Mouse (Mus musculus) retina, postnatal 7 days (tissue): ENCODE measurements around the gene Casc3.

Experiments used
- DNase-seq: peaks from one replicate; pipeline ENCODE4 v3.0.0-alpha.2; 2012; ENCODE audit warnings: low read depth, low spot score

The Casc3 gene

GRCm38 (mm10) chr11:98804605-98805004, at the start of gene Casc3:
Gene Casc3, plus strand, starts transcription at chr11:98804905.
- no peak for DNase-seq

DNA sequence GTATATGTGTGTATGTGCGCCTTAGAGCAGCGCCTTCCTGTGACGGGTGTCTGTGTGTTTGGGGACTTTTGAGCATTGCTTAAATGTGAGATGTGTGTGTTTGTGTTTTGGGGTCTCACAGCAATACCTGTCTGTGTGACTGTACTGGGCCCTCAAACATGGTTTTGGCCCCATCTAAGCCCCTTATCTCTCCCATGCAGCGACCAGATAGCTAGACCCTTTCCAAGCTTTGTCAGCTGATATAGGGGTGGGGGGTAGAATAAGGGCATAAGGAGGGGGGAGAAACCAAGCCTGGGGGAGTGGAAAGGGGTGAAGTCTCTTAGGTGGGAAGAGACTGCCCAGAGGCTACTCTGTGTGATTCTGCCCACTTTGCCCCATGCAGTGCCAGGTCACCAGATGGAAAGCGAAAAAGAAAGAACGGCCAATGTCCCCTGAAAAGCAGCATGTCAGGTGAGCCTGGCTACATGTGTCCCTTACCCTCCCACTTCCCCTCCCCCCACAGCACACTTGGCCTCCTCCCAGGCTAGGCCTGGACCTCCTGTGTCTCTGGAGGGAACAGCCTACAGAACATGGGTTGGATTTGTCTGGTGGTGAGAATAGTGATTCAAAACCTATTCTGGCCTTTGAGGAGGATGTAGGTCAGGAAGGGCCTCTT, 48.9 kb upstream of the Casc3 start:
- DNase-seq: no peak

DNA sequence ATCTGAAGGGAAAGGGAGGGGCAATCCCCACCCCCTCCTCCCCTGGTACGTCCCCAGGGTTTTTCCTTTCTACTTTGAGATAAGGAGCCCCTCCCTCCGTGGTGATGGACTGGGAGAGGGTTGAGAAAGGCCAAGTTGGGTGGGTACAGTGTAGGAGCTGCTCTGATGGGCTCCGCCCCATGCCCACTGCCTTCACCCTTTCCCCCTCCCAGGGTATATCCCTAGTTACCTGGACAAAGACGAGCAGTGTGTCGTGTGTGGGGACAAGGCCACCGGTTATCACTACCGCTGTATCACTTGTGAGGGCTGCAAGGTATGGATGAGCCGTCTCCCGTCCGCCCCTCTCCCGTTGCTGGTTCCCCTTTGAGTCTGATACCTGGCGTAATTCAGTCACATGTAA, 48.0 kb upstream of the Casc3 start:
- DNase-seq: no peak

- DNase-seq: no peak
Observed at GRCm38 (mm10) chr11:98761939-98762338, 42.8 kb upstream of the Casc3 start.

DNA sequence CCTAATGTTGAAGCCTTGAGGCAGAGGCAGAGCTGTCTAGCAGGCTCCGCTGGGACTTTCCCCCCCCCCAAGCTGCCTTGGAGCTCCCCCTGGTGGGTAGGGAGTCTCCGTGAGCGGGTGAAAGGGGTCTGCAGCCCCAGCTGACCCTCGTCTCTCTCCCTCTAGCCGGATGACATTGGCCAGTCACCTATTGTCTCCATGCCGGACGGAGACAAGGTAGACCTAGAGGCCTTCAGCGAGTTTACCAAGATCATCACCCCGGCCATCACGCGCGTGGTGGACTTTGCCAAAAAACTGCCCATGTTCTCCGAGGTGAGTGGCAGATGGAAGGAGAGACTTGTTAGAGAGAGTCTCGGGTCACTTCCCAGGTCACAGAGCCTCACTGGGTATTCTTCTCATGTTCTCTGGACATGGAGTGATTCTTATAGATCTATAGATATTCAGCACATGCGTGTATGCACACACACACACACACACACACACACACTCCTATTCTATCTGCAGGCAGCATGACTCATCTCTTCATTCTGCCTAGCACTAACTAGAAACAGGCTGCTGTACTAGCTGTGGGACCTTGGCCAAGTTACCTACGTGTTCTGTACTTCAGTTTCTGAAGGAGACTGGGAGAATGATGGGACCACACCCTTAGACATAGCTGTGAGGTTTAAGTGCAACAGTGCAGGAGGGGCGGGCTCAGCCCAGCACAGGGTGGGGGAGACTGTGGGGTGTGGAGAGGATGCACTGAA, 41.8 kb upstream of the Casc3 start:
- no peak for DNase-seq

GRCm38 (mm10) chr11:98763502-98763861, 41.2 kb upstream of the Casc3 start:
- DNase-seq: no peak

- DNase-seq: no peak
Observed at GRCm38 (mm10) chr11:98764091-98764490, 40.6 kb upstream of the Casc3 start.

GRCm38 (mm10) chr11:98764746-98765145, 40.0 kb upstream of the Casc3 start:
- no peak for DNase-seq

DNA sequence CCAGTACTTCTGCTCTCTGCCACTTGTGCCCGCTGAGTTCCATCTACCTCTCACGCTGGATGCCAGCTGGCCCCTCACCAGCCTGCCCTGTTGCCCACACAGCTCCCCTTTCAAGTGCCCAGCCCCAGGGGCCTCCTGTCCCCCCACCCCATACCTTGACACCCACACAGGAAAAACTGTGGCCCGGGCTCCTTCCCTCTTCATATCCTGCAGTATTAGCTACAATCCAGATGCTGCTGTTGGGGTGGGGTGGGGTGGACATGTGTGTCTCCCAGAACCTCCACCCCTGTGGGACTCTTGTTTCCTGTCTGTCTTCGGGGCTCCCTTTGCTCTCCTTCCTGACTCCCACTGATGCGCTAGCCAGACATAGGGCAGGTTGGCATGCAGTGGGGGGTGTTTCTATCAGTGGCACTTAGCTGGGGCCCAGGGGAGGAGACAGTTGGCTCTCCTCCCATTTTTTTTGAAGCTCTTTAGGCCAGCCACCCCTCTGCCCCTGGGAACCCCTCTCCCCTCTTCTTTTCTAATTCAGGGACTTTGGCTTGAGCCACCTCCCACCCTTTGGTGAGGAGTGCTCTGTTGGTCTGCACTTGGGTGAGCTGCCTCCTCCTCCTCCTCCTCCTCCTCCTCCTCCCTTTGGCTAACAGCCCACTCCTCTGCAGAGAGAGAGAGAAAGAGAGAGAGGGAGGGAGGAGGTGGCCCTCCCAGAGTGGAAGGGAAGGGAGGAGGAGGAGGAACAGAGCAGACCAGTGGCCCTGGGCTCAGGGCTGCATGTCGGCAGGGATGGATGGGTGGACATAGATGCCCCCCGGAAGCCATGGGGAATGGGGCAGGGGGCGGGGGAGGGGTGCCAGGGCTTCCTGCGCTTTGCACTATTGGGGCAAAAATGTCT, 39.0 kb upstream of the Casc3 start:
- DNase-seq: no peak

DNA sequence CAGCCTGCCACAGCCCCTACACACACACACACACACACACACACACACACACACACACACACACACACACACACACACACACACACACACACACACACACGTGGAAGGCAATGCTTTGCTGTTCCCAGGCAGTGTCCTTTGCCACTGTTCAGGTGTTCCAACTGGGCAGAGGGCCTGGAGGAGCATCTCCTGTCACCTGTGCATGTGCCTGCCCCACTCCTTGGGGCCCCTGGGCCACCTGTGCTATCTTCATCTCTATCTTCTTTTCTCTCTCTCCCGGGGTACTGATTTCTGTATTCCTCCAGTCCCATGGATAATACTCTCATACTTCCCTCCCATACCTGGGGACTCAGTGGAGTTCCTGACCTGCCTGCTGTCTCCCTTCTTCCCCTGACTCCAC, 38.4 kb upstream of the Casc3 start:
- DNase-seq: no peak

DNA sequence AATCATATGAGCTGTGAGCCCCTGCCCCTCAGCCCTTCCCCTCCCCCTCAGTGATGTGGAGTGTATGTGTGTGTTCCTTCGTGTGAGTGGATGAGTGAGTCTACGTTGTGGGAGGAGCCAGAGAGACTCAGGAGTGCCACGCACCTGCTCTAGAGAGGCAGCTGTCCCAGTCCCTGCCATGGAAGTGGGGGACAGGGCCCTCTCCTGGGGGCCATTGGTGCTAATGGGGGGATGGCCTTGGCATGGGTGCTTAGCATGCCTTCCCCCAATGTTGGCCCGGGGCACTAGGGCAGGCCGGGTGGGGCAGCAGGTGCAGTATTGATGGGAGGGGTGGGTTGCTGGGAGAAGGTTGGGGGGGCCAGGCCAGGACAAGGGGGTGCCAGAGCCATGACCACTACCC, 37.9 kb upstream of the Casc3 start:
- no peak for DNase-seq

DNA sequence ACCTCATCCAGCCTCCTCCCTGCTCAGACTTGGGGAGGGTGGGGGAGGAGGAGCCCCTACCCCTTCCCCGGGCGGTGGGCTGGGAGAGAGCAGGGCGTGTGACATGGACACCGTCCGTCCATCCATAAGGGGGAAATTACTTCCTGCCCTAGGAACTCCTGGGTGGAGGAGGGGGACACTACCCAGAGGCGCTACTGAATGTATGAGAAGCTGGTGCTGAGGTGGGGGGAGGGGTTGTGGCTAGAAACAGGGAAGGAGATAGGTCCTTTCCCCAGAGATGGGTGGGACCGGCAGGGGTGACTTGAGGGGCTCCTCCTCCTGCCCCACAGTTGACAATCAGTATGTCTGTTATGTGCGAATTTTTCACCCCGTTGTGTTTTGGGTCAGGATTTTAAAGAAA, 37.4 kb upstream of the Casc3 start:
- no peak for DNase-seq

GRCm38 (mm10) chr11:98767713-98768112, 37.0 kb upstream of the Casc3 start:
- no peak for DNase-seq

DNA sequence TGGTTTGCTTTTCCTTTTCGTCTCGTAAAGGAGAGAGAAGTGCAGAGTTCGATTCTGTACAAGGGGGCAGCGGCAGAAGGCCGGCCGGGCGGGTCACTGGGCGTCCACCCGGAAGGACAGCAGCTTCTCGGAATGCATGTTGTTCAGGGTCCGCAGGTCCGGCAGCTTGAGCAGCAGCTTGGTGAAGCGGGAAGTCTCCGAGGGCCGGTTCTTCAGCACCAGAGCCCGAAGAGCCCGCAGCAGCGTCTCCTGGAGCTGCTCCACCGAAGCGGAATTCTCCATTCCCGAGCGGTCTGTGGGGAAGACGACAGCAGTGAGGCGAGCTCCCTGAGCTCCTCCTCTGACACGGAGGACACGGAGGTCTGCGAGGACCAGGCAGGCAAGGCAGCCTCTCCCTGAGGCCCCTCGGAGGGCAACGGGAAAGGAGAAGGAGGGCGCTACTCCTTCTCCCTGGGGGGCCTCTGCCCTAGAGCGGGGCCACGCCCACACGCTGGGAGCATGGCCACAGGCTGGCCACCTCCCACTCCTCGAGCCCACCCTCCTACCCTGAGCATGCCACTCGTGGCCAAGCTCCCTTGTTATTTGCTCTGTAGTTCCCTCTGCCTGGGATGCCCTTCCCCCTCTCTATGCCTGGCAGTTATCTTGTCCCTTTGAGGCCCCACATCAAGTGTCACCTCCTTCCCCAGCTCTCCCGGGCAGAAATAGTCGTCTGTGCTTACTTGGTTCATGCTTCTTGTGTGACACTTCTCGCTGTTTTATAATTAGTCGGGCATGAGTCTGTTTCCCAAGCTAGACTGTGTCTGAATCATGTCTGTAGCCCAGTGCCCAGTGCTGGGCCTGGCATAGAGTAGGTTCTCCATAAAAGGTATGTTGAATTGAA, 36.3 kb upstream of the Casc3 start:
- no peak for DNase-seq

DNA sequence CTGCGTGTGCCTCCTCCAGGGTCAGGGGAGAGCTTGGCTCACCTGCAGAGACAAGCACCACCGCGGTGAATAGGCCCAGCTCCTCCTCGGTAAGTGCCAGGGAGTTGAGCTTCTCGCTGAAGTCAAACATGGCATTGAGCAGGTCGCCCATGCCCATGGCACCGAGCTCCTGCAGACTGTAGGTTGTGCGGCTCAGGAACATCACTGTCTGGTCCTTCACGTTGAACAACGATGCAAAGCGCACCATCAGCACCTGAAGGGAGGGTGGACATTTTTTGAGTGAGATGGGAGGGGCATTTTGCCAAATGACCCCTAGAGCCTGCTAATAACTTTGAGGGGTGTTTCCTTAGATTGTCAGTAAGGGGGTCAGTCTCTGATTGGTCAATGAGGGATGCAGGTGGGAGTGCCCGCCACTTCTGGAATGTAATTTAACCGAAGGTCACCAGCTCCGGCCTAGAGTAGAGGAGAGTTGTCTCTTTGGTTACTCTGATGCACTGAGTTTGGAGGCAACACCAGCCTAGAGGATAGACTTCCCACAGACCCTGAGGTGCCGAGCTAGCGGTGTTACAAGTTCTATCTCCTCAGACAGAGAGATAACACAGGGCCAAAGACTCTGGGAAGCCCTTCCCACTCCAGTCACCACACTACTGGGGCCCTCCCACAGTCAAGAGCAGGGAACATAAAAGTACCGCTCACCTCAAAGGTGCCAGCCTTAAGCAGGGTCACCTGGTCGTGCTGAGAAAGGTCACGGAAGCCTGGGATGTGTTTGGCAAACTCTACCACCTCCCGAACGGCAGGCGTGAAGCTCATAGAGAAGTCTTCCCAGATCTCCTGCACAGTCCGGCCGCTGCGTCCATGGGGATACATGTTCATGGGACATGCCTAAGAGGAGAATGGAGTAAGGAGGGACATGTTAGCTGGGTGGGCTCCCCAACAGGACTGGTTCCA, 35.4 kb upstream of the Casc3 start:
- DNase-seq: no peak

DNA sequence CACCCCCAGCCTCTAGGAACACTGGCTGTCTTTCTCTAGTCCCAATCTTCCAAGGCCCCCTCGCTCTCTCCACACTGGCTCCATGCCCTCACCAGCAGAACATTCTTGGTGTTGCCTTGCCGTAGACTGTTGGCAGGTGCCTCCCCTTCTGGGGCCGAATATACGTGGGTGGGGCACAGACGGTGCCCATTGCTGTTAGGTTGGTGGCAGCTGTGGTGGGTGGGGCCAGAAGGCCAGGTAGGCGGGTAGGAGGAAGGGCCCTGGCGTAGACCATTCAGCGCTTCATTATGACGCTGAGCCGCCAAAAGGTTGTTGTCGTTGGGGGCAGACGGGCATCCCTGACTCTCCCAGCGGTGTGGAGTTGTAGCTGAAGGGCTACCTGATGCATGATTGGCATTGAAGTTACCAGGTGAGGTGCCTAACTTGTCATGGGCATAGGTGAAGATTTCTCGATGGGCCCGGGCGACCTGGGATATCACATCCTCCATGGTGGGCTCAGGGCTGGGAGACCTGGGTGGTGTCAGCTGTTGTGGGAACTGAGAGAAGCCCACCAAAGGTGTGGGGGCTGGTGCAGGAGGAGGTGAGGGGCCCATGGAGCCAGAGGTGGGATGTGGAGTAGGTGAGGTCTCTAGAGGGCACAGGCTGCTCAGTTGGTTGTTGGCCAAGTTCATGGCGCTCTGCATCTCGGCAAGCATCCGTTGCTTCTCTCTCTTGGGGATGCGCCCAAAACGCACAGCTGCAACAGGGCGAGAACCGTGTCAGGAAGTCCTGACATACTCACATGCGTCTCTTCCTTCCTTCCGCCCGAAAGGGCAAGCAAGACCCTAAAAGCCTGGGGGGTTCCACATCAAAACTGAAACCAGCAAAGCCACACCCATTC, 34.4 kb upstream of the Casc3 start:
- no peak for DNase-seq

DNA sequence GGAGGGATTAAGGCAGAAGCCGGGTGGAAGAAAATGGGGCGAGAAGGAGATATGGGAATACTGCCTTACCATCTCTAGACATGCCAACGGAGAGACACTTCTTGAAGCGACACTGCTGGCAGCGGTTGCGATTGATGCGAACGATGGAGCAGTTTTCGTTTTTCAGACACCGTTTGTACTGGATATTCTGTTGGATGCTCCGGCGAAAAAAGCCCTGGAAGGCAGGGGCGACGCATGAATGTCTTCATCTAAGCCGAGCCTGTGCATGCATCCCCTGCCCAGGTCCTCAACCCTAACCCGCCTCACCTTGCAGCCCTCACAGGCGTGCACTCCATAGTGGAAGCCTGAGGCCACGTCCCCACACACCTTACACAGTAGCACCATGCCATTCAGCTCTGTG, 33.6 kb upstream of the Casc3 start:
- no peak for DNase-seq

GRCm38 (mm10) chr11:98771844-98772525, 32.7 kb upstream of the Casc3 start:
- no peak for DNase-seq

GRCm38 (mm10) chr11:98772667-98773171, 32.0 kb upstream of the Casc3 start:
- DNase-seq: no peak
